Mouse (Mus musculus): ENCODE measurements around the gene Gmfb.

GRCm38 (mm10) chr14:46794157-46794556 is 27.9 kb downstream of the Gmfb start:
- TF ChIP-seq CTCF (IDR thresholded peaks at IDR 0.05; ENCODE audit: borderline replicate concordance, insufficient read depth, low read length) (no peak), POLR2A (IDR thresholded peaks at IDR 0.05; ENCODE audit: low read depth, low read length) (no peak)
